Mouse (Mus musculus): ENCODE measurements at regions not wholly inside any gene's neighbourhood (a gene's known extent, or its start where the extent isn't known, plus 50 kb on each side); places are given as distances from the start of the nearest gene placed in this dataset.

GRCm38 (mm10) chr2:166378325-166378724, 222.9 kb upstream of the Sulf2 start:
- DNase-seq (ENCODE audit: low read depth, low spot score), result no peak
- WGBS, result 26% methylated on average over 3 of the region's 3 CpGs

- WGBS, result 31% methylated on average over 3 of the region's 3 CpGs
- no peak for DNase-seq (ENCODE audit: low read depth, low spot score)
Observed at GRCm38 (mm10) chr2:166377329-166377728, 221.9 kb upstream of the Sulf2 start.

- DNase-seq (ENCODE audit: low read depth, low spot score), result no peak
- WGBS, result 85% methylated on average over 12 of the region's 12 CpGs
Observed at GRCm38 (mm10) chr2:166375639-166376038, 220.2 kb upstream of the Sulf2 start.

- no peak for DNase-seq (ENCODE audit: low read depth, low spot score)
- 67% methylated on average over 6 of the region's 6 CpGs for WGBS
Observed at GRCm38 (mm10) chr2:166370776-166371175, 215.3 kb upstream of the Sulf2 start.

GRCm38 (mm10) chr2:166361645-166362044, 206.2 kb upstream of the Sulf2 start:
- no peak for DNase-seq (ENCODE audit: low read depth, low spot score)
- 77% methylated on average over 6 of the region's 6 CpGs for WGBS

GRCm38 (mm10) chr2:166360786-166361185, 205.3 kb upstream of the Sulf2 start:
- no peak for DNase-seq (ENCODE audit: low read depth, low spot score)
- 41% methylated on average over 3 of the region's 3 CpGs for WGBS

- no peak for DNase-seq (ENCODE audit: low read depth, low spot score)
- 48% methylated on average over 13 of the region's 13 CpGs for WGBS
Observed at GRCm38 (mm10) chr2:166359995-166360394, 204.5 kb upstream of the Sulf2 start.

- DNase-seq (ENCODE audit: low read depth, low spot score), result no peak
- WGBS, result 40% methylated on average over 7 of the region's 7 CpGs
Observed at GRCm38 (mm10) chr2:166357824-166358223, 202.4 kb upstream of the Sulf2 start.

- no peak for DNase-seq (ENCODE audit: low read depth, low spot score)
- 72% methylated on average over 7 of the region's 7 CpGs for WGBS
Observed at GRCm38 (mm10) chr2:166355944-166356343, 200.5 kb upstream of the Sulf2 start.

GRCm38 (mm10) chr2:166355446-166355845, 200.0 kb upstream of the Sulf2 start:
- DNase-seq (ENCODE audit: low read depth, low spot score), result no peak
- 52% methylated on average over 6 of the region's 6 CpGs for WGBS

GRCm38 (mm10) chr2:166354391-166354790, 198.9 kb upstream of the Sulf2 start:
- 80% methylated on average over 4 of the region's 4 CpGs for WGBS
- DNase-seq (ENCODE audit: low read depth, low spot score), result no peak

- 43% methylated on average over 12 of the region's 12 CpGs for WGBS
- DNase-seq (ENCODE audit: low read depth, low spot score), result no peak
Observed at GRCm38 (mm10) chr2:166353447-166354111, 198.1 kb upstream of the Sulf2 start.

- 81% methylated on average over 5 of the region's 5 CpGs for WGBS
Observed at GRCm38 (mm10) chr2:166351984-166352383, 196.5 kb upstream of the Sulf2 start.

GRCm38 (mm10) chr2:166351581-166351980, 196.1 kb upstream of the Sulf2 start:
- 77% methylated on average over 9 of the region's 9 CpGs for WGBS
- DNase-seq (ENCODE audit: low read depth, low spot score), result no peak

More at GRCm38 (mm10) chr2:166351984-166352383, 196.5 kb upstream of the Sulf2 start:
- no peak for DNase-seq (ENCODE audit: low read depth, low spot score)

- no peak for DNase-seq (ENCODE audit: low read depth, low spot score)
- WGBS, result 60% methylated on average over 10 of the region's 10 CpGs
Observed at GRCm38 (mm10) chr2:166348654-166349053, 193.2 kb upstream of the Sulf2 start.

- DNase-seq (ENCODE audit: low read depth, low spot score), result no peak
- 54% methylated on average over 18 of the region's 18 CpGs for WGBS
Observed at GRCm38 (mm10) chr2:166346421-166347182, 191.1 kb upstream of the Sulf2 start.

- 53% methylated on average over 10 of the region's 10 CpGs for WGBS
- DNase-seq (ENCODE audit: low read depth, low spot score), result no peak
Observed at GRCm38 (mm10) chr2:166343551-166344340, 188.3 kb upstream of the Sulf2 start.

- 60% methylated on average over 9 of the region's 9 CpGs for whole genome bisulfite sequencing
- no peak for DNase-seq (ENCODE audit: low read depth, low spot score)
Observed at GRCm38 (mm10) chr2:166342407-166342806, 186.9 kb upstream of the Sulf2 start.

- WGBS, result 82% methylated on average over 9 of the region's 9 CpGs
- no peak for DNase-seq (ENCODE audit: low read depth, low spot score)
Observed at GRCm38 (mm10) chr2:166340196-166340595, 184.7 kb upstream of the Sulf2 start.

GRCm38 (mm10) chr2:166339427-166339826, 184.0 kb upstream of the Sulf2 start:
- no peak for DNase-seq (ENCODE audit: low read depth, low spot score)
- 75% methylated on average over 5 of the region's 5 CpGs for WGBS

Measured in large intestine, adult 2 months (tissue).